Mouse (Mus musculus) heart, postnatal 0 days (tissue): ENCODE results near the gene Cldn12. TPM values are rescaled to one million over a fixed set of nuclear protein-coding genes. Genes with fewer than 3 reads are reported as not detected.

ENCODE experiments used
- ATAC-seq: fragments of 200-750 bp; cut with Nextera tagmentation; 2 replicates; pipeline ENCODE4 v1.8.0; 2017; ENCODE audit warnings: low read depth, moderate number of reproducible peaks, moderate library complexity; ENCODE audit not compliant: insufficient read depth
- DNase-seq: peaks from one replicate; pipeline ENCODE4 v3.0.0-alpha.2; 2016; ENCODE audit warnings: low spot score
- H3K27ac ChIP-seq: fragments of 300-500 bp; sonication (generic); 2 replicates; pipeline ENCODE4 v1.5.1; 2014; ENCODE audit warnings: low read depth, mild to moderate bottlenecking
- H3K27me3 ChIP-seq: fragments of 300-500 bp; sonication (generic); 2 replicates; pipeline ENCODE4 v1.6.1; 2014; ENCODE audit warnings: low read length, mixed read lengths; ENCODE audit not compliant: control insufficient read depth, insufficient read depth
- H3K36me3 ChIP-seq: fragments of 300-500 bp; sonication (generic); replicated peaks from 2 replicates; pipeline ENCODE4 v1.6.1; 2014; ENCODE audit warnings: low read length, mixed read lengths; ENCODE audit not compliant: control insufficient read depth, insufficient read depth
- H3K4me1 ChIP-seq: fragments of 300-500 bp; sonication (generic); 2 replicates; pipeline ENCODE4 v1.6.1; 2014; ENCODE audit warnings: antibody characterized with exemption; ENCODE audit not compliant: control insufficient read depth, insufficient read depth
- H3K4me2 ChIP-seq: fragments of 300-500 bp; sonication (generic); 2 replicates; pipeline ENCODE4 v1.6.1; 2014; ENCODE audit warnings: low read depth, mild to moderate bottlenecking, low read length, moderate library complexity
- H3K4me3 ChIP-seq: fragments of 300-500 bp; sonication (generic); 2 replicates; pipeline ENCODE4 v1.5.1; 2014; ENCODE audit warnings: low read depth, low read length
- H3K9ac ChIP-seq: fragments of 300-500 bp; sonication (generic); replicated peaks from 2 replicates; pipeline ENCODE4 v1.6.1; 2014; ENCODE audit warnings: low read depth, low read length, mixed read lengths
- H3K9me3 ChIP-seq: fragments of 300-500 bp; sonication (generic); replicated peaks from 2 replicates; pipeline ENCODE4 v1.6.1; 2016; ENCODE audit warnings: low read length; ENCODE audit not compliant: control insufficient read depth
- CTCF ChIP-seq: IDR thresholded peaks from 2 replicates; pipeline ENCODE4 v1.5.1; 2016; ENCODE audit warnings: antibody characterized with exemption, control low read depth, low read depth
- EP300 ChIP-seq: IDR thresholded peaks from 2 replicates; pipeline ENCODE4 v1.6.1; 2016; ENCODE audit warnings: antibody characterized with exemption, low read depth
- WGBS: fragments of 180-500 bp; shearing (Covaris S2); extraction: QIAGEN DNeasy Blood & Tissue Kit; methylation state at CpG from one replicate; pipeline ENCODE4 v1.1.7; 2014; 5-methylcytosine and 5-hydroxymethylcytosine counted together
- polyA plus RNA-seq: library from polyadenylated mRNA; unstranded; fragments of >200 nt; fragmentation: Nextera tagmentation; extraction: Ambion mirVana; gene quantifications from 2 replicates; pipeline ENCODE4 v1.2.1, GENCODE M21; 2015
- total RNA-seq: library from RNA; depleted of rRNA; stranded (reverse); fragments of >200 nt; gene quantifications from 2 replicates; pipeline ENCODE4 v1.2.3, GENCODE M21; 2014; ENCODE audit warnings: low replicate concordance; rRNA removed

Gene Cldn12
- total and polyA plus RNA-seq, 2 experiments from 2014 or later, result 12.6 to 16.8 TPM

DNA sequence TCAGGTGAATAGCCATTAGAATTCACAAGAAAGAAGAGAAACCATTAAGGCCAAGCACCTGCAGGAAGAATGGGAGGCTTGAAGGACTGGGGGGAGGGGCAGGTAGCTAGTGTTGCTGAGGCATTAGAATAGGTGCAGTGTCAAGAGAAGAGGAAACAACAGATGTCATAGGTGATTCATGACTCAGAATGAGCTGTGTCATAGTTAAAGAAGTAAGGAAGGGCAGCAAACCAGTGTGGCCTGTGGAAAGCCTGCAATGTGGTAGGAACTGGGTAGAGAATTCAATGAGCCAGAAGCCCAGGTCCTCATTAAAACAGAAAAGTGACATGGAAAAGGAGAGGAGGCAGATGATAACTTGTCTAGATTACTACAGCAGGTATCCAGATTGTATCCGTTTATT is 49.5 kb downstream of the Cldn12 start:
- Histone ChIP-seq H3K4me1 (no peaks in the 10 kb centered on the region), H3K27ac (no peak overlapping the region), H3K27me3 (no peaks in the 10 kb centered on the region), H3K9ac (no peak overlapping the region), H3K36me3 (no peaks in the 10 kb centered on the region), H3K9me3 (no peaks in the 10 kb centered on the region), H3K4me3 (no peak overlapping the region), H3K4me2 (no peak overlapping the region)
- DNase-seq (no peak), ATAC-seq (no peak)
- 51% methylated on average over 1 of the region's 1 CpGs for WGBS
- TF ChIP-seq CTCF (no peak), EP300 (no peak)

Other genes starting within 250 kb of the Cldn12 start
- gene Cdk14, start 94.6 kb downstream of the Cldn12 start, total RNA-seq, result 8.6 and 17.5 TPM in 2 replicates
- 5.8 and 6.0 TPM in 2 replicates for gene Cdk14, start 94.6 kb downstream of the Cldn12 start, polyA plus RNA-seq
- not detected in 2 replicates for gene 1700015F17Rik, start 35.8 kb downstream of the Cldn12 start, total RNA-seq
- gene 1700015F17Rik, start 35.8 kb downstream of the Cldn12 start, polyA plus RNA-seq, result not detected in 2 replicates
- gene Gtpbp10, start 44.6 kb upstream of the Cldn12 start, total RNA-seq, result 12.3 and 14.5 TPM in 2 replicates
- gene Gtpbp10, start 44.6 kb upstream of the Cldn12 start, polyA plus RNA-seq, result 12.6 and 13.8 TPM in 2 replicates
- gene Gm8773, start 58.8 kb upstream of the Cldn12 start, total RNA-seq, result not detected in 2 replicates
- gene Gm8773, start 58.8 kb upstream of the Cldn12 start, polyA plus RNA-seq, result 0.26 and 0.51 TPM in 2 replicates
- 0.95 and 1.2 TPM in 2 replicates for gene Cfap69, start 149.3 kb upstream of the Cldn12 start, total RNA-seq
- 0.84 and 1.0 TPM in 2 replicates for gene Cfap69, start 149.3 kb upstream of the Cldn12 start, polyA plus RNA-seq
- 3.1 and 3.6 TPM in 2 replicates for gene Steap2, start 179.6 kb upstream of the Cldn12 start, total RNA-seq
- 0.94 and 1.2 TPM in 2 replicates for gene Steap2, start 179.6 kb upstream of the Cldn12 start, polyA plus RNA-seq
- gene Steap1, start 234.4 kb upstream of the Cldn12 start, total RNA-seq, result 0.11 TPM in 1 of 2 replicates, not detected in the other
- gene Steap1, start 234.4 kb upstream of the Cldn12 start, polyA plus RNA-seq, result 0.70 and 1.2 TPM in 2 replicates